Mouse (Mus musculus) cerebellum, postnatal 10 days (tissue): ENCODE measurements at regions not wholly inside any gene's neighbourhood (a gene's known extent, or its start where the extent isn't known, plus 50 kb on each side); places are given as distances from the start of the nearest gene placed in this dataset.
A peak's percentile ranks its signal among the peaks of the same experiment; 100 is the strongest.

Source experiments
- DNase-seq, 2 experiments: peaks; one replicate each; pipeline ENCODE4 v3.0.0; 2021; ENCODE audit warnings: mixed read lengths in 2 of 2

GRCm38 (mm10) chrX:43686635-43687034 lies 95.7 kb downstream of the Tex13c1 start:
- no peak for DNase-seq

- DNase-seq, result peak in 1 of 2 experiments; percentile 1
Observed at GRCm38 (mm10) chrX:43736838-43737237, 145.9 kb downstream of the Tex13c1 start.

GRCm38 (mm10) chrX:43739780-43740463 lies 149.0 kb downstream of the Tex13c1 start:
- no peak for DNase-seq
